Mouse (Mus musculus) adrenal gland (tissue): ENCODE data around the gene Hbs1l.

Source experiments
- intact Hi-C: fragments of 180-260 bp; cut with DNase I; formaldehyde crosslinking; loops from one replicate; pipeline ENCODE4 v1.15.1; 2025

Gene Hbs1l

DNA sequence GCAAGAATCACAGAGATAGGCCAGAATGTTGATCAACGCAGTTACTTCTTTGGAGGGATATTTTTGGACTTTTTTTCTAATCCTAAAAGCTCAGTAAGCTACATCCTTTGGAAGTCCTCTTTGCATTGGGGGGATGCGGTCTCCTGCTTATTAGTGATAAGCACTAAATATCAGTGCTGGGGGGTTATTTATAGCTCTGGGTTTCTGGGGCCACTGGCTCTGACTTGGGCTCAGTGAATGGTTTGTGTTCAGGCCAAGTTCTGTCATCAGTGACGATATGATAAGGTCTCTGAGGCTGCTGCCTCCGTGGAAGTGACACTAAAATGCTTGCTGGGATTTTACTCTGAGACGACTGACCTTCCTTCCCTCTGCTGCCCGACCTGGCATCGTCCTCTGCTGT is 104.3 kb downstream of the Hbs1l start:
- intact Hi-C loops, result no loop called here

- intact Hi-C loops, result no loop called here
Measured at GRCm38 (mm10) chr10:21400453-21400852, 104.7 kb downstream of the Hbs1l start.

GRCm38 (mm10) chr10:21401259-21401658 is 105.5 kb downstream of the Hbs1l start:
- intact Hi-C loops, result no loop called here

GRCm38 (mm10) chr10:21404822-21405221 is 109.0 kb downstream of the Hbs1l start:
- intact Hi-C loops, result no loop called here

GRCm38 (mm10) chr10:21405707-21406534 is 110.1 kb downstream of the Hbs1l start:
- intact Hi-C loops, result no loop called here

- intact Hi-C loops, result no loop called here
Measured at GRCm38 (mm10) chr10:21410711-21411110, 114.9 kb downstream of the Hbs1l start.

DNA sequence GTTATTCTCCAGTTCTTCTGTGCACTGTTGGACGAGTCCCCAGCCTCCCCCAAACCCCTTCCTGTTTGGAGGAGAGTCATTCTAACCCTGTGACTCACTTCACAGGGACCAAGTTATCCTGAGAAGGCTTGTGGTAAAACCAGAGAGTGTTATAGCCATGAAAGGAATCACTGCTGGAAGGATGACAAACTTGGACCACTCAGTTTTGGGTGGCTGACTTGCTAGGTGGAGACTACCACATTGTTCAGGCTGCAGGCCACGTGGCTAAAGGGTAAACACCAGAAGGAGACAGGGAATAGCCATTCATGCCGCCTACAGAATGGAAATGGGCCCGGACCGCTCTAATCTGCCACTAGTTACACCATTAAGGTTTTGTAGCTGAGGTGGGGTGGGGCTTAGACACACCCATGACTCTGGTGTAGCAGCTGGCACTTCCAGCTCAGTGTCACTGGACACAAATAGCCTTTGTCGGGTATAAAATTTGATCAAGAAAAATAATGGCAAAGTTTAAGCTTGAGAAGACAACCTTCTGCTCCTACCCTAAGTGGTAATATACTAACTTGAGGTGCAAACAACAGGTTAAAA is 115.9 kb downstream of the Hbs1l start:
- intact Hi-C loops, result no loop called here

DNA sequence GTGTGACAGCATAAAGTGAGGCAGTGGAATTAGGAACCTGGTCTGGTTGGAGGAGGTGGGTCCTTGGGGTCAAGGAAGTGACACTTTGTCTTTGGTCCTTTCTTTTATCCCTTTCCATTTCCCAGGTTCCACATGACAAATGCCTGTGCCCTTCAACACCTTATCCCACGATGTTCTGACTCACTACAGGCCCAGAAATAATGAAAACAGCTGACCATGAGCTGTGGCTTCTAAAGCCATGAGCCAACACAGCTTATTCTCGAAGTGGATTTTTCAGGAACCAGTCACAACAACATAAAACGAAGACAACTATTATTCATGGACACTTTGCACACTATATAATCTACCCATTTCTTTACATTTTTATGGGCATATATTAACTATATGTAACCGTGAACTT is 119.3 kb downstream of the Hbs1l start:
- intact Hi-C loops, result no loop called here

DNA sequence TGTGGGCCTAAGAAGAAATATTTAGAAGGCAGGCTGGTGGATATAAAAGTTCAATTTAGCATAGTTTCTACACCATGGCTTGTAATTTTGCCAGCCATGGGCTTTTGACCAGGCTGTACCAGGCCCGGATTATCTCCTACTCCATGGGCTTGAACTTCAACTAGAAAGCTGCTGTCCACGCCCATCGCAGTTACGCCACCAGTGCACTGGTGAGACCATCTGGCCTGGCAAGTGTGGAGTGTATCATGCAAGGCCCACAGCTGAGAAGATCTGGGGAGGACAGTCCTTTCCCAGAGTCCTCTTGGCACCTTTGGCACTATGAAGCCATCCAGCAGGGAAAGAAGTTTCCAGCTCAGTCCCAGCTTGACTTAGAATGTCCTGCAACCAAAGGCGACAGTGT is 120.4 kb downstream of the Hbs1l start:
- intact Hi-C loops, result no loop called here
